Mouse (Mus musculus): Measurements from ENCODE around the gene Cryzl1. TPM values are rescaled to one million over a fixed set of nuclear protein-coding genes. Genes with fewer than 3 reads are reported as not detected.
A peak's percentile ranks its signal among the peaks of the same experiment; 100 is the strongest.
"Not testable (repeated sequence)": the region's sequence is repeated elsewhere in the genome, so short reads cannot be mapped to it uniquely, and the experiment has no call there.

Gene Cryzl1
- polyA plus RNA-seq, 1 experiment from 2014 or later, result 75.4 TPM

GRCm38 (mm10) chr16:91647461-91648219, 81.1 kb downstream of the Cryzl1 start, which contains the start of gene Son:
TSS of gene Son (plus strand) at chr16:91647506.
- peak within 1 kb of the TSS; percentile 98 for H3K27ac ChIP-seq
- H3K4me3 ChIP-seq, result peak within 1 kb of the TSS; percentile 75
- H3K9me3 ChIP-seq, result no peaks in the 10 kb centered on the region
- under 1% methylated on average over 69 of the region's 70 CpGs for WGBS
- peaks cover 18% of the 10 kb centered on the region for H3K4me1 ChIP-seq
- H3K4me2 ChIP-seq (replicated peaks), result peak within 1 kb of the TSS; percentile 87
- H3K27me3 ChIP-seq, result no peaks in the 10 kb centered on the region
- peak; percentile 96 for ATAC-seq (ENCODE audit: low FRiP score, low read depth)
- peak within 1 kb of the TSS; percentile 89 for H3K9ac ChIP-seq
- H3K36me3 ChIP-seq, result peaks cover 19% of the 10 kb centered on the region

GRCm38 (mm10) chr16:91646681-91647419, 81.9 kb downstream of the Cryzl1 start, which contains the start of gene Gart:
TSS of gene Gart (minus strand) at chr16:91646952.
- Histone ChIP-seq H3K9me3 (no peaks in the 10 kb centered on the region), H3K4me2 (replicated peaks) (peak within 1 kb of the TSS; percentile 87), H3K4me3 (peak within 1 kb of the TSS; percentile 75), H3K36me3 (peaks cover 19% of the 10 kb centered on the region), H3K9ac (peak within 1 kb of the TSS; percentile 89), H3K27ac (peak within 1 kb of the TSS; percentile 98), H3K4me1 (peaks cover 17% of the 10 kb centered on the region), H3K27me3 (no peaks in the 10 kb centered on the region)
- ATAC-seq (ENCODE audit: low FRiP score, low read depth), result peak; percentile 86
- WGBS, result under 1% methylated on average over 59 of the region's 59 CpGs

GRCm38 (mm10) chr16:91645995-91646602, 82.7 kb downstream of the Cryzl1 start:
- H3K27ac ChIP-seq, result no peak overlapping the region
- WGBS, result under 1% methylated on average over 11 of the region's 11 CpGs
- H3K9me3 ChIP-seq, result no peaks in the 10 kb centered on the region
- ATAC-seq (ENCODE audit: low FRiP score, low read depth), result no peak
- H3K4me3 ChIP-seq, result peak overlapping the region; percentile 75
- peak overlapping the region; percentile 85 for H3K9ac ChIP-seq
- H3K27me3 ChIP-seq, result no peaks in the 10 kb centered on the region
- H3K36me3 ChIP-seq, result peaks cover 23% of the 10 kb centered on the region
- H3K4me1 ChIP-seq, result peaks cover 17% of the 10 kb centered on the region
- peak overlapping the region; percentile 87 for H3K4me2 ChIP-seq (replicated peaks)

DNA sequence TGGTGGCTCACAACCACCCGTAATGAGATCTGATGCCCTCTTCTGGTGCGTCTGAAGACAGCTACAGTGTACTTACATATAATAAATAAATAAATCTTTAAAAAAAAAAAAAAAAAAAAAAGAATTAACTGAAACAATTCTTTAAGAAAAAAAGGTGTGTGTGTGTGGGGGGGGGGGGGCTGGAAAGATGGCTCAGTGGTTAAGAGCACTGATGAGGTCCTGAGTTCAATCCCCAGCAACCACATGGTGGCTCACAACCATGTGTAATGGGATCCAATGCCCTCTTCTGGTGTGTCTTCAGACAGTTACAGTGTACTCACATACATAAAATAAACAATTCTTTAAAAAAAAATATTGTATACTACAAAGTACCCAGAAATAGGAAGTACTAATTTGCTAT, 83.4 kb downstream of the Cryzl1 start:
- H3K27me3 ChIP-seq; ATAC-seq (ENCODE audit: low FRiP score, low read depth); H3K4me2 ChIP-seq (replicated peaks); H3K9ac ChIP-seq; H3K9me3 ChIP-seq; H3K27ac ChIP-seq; H3K4me3 ChIP-seq: not testable (repeated sequence)
- WGBS, result 25% methylated on average over 1 of the region's 2 CpGs
- Histone ChIP-seq H3K36me3 (peaks cover 26% of the 10 kb centered on the region), H3K4me1 (peaks cover 17% of the 10 kb centered on the region)

DNA sequence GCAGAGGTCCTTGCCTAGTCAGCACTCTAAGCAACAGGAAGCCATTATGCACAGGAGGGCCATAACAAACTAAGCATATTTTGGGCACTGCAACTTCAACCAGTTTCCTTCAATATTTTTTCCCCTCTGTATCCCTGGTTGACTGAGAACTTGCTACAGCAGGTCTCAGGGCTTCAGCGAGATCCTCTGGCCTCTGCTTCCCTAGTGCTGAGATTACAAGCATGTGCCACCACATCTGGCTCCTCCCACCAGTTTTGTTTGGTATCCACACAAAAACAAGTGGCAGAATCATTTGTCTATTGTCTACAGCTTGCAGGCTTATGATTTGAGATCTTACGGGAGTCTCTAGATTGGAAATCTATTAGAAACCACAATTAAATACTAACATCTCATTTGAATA, 83.9 kb downstream of the Cryzl1 start:
- no peak overlapping the region for H3K4me2 ChIP-seq (replicated peaks)
- H3K9me3 ChIP-seq, result no peaks in the 10 kb centered on the region
- 86% methylated on average over 2 of the region's 2 CpGs for WGBS

GRCm38 (mm10) chr16:91640171-91640570, 88.6 kb downstream of the Cryzl1 start:
- H3K4me2 ChIP-seq (replicated peaks), result no peak overlapping the region
- no peak overlapping the region for H3K4me3 ChIP-seq
- no peaks in the 10 kb centered on the region for H3K27me3 ChIP-seq
- H3K36me3 ChIP-seq, result peaks cover 76% of the 10 kb centered on the region
- ATAC-seq (ENCODE audit: low FRiP score, low read depth), result no peak
- no peak overlapping the region for H3K9ac ChIP-seq
- WGBS, result 97% methylated on average over 8 of the region's 8 CpGs
- no peak overlapping the region for H3K27ac ChIP-seq
- peaks cover 3% of the 10 kb centered on the region; the same call in 1 of the 2 replicates for H3K4me1 ChIP-seq
- H3K9me3 ChIP-seq, result no peaks in the 10 kb centered on the region

More for the DNA sequence above, 83.9 kb downstream of the Cryzl1 start:
- H3K27ac ChIP-seq, result no peak overlapping the region
- H3K4me1 ChIP-seq, result peaks cover 14% of the 10 kb centered on the region
- H3K36me3 ChIP-seq, result peaks cover 31% of the 10 kb centered on the region
- no peak overlapping the region for H3K9ac ChIP-seq
- ATAC-seq (ENCODE audit: low FRiP score, low read depth), result no peak
- no peaks in the 10 kb centered on the region for H3K27me3 ChIP-seq
- H3K4me3 ChIP-seq, result no peak overlapping the region

DNA sequence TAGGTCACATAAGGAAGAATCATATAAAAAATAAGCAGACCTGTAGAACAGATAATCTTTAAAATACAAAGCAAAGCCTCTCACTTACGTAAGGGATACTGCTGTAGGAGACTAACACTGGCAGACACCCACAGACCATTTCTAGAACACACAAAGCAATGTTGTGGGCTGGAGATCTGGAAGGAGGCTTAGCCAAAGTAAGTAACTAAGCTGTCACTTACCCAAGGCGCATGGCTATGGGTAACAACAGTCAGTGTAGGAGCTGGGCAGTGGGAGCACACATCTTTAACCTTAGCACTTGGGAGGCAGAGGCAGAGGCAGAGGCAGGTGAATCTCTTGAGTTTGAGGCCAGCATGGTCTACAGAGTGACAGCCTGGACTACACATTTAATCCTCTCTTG, 89.1 kb downstream of the Cryzl1 start:
- WGBS, result 97% methylated on average over 2 of the region's 2 CpGs
- Histone ChIP-seq H3K36me3 (peaks cover 80% of the 10 kb centered on the region), H3K9ac (no peak overlapping the region), H3K4me2 (replicated peaks) (no peak overlapping the region), H3K4me3 (no peak overlapping the region), H3K27ac (no peak overlapping the region), H3K4me1 (no peaks in the 10 kb centered on the region), H3K9me3 (no peaks in the 10 kb centered on the region), H3K27me3 (no peaks in the 10 kb centered on the region)
- no peak for ATAC-seq (ENCODE audit: low FRiP score, low read depth)

Other genes starting within 250 kb of the Cryzl1 start
- 63.5 and 67.1 TPM in 2 replicates for gene Ifnar1, start 243.7 kb downstream of the Cryzl1 start, polyA plus RNA-seq (2015; fragmentation: Nextera tagmentation; extraction: Ambion mirVana)
- 48.1 and 49.6 TPM in 2 replicates for gene Ifngr2, start 181.9 kb downstream of the Cryzl1 start, polyA plus RNA-seq (2015; fragmentation: Nextera tagmentation; extraction: Ambion mirVana)
- gene Tmem50b, start 131.2 kb downstream of the Cryzl1 start, polyA plus RNA-seq (2015; fragmentation: Nextera tagmentation; extraction: Ambion mirVana), result 29.9 and 31.5 TPM in 2 replicates
- gene Dnajc28, start 109.9 kb downstream of the Cryzl1 start, polyA plus RNA-seq (2015; fragmentation: Nextera tagmentation; extraction: Ambion mirVana), result 3.8 and 5.2 TPM in 2 replicates
- gene Gart, start 82.0 kb downstream of the Cryzl1 start, polyA plus RNA-seq (2015; fragmentation: Nextera tagmentation; extraction: Ambion mirVana), result 110 and 114 TPM in 2 replicates
- gene Son, start 81.5 kb downstream of the Cryzl1 start, polyA plus RNA-seq (2015; fragmentation: Nextera tagmentation; extraction: Ambion mirVana), result 154 and 161 TPM in 2 replicates
- gene Donson, start 40.2 kb downstream of the Cryzl1 start, polyA plus RNA-seq (2015; fragmentation: Nextera tagmentation; extraction: Ambion mirVana), result 22.1 and 23.2 TPM in 2 replicates
- 27.4 and 27.7 TPM in 2 replicates for gene Itsn1, start 306 bp upstream of the Cryzl1 start, polyA plus RNA-seq (2015; fragmentation: Nextera tagmentation; extraction: Ambion mirVana)